ENCODE assay signal across 18 mouse cellular contexts in the genomic region with DNA sequence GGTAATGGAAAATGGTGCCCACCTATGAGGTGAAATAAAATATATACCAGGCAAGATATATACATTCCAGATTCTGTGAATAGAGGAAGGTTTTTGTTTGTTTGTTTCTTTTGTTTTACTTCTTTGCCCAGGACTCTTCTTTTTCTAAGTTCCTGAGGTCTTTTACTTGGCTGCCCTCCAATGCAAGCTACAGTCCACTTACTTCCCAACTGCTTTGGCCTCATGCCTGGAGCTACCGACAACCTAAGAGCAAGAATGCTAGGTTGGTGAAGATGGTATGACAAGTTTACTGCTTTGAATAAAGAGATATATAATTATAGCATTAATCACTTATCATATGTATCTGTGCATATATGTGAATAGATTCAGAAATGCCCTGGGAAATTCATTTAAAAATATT.
A peak's percentile ranks its signal among the peaks of the same experiment; 100 is the strongest.
DNase-seq lines count a peak whose midpoint lies in the region; ATAC-seq and TF ChIP-seq lines count a peak whose summit lies in the region.
"Had no signal": no experiment of that assay in that cellular context is flagged by ENCODE, and none has a peak within 500 bp of the region (broad histone marks: within the 10 kb centered on the region; RNA-seq: fewer than 3 reads in every experiment).

No protein-coding gene starts in this region.

- H3K27me3 ChIP-seq in kidney, adult 2 months (replicated peaks; ENCODE audit: control insufficient read depth, insufficient read depth, low read length): no peaks in the 10 kb centered on the region
- H3K27me3 ChIP-seq in kidney, embryonic 16.5 days (ENCODE audit: insufficient read depth, low read length): no peaks in the 10 kb centered on the region
- H3K27me3 ChIP-seq: forebrain, embryonic 12.5 days; liver, embryonic 13.5 days; megakaryocyte, embryonic 14.5 days had no signal

- H3K27ac ChIP-seq in kidney, adult 2 months (ENCODE audit: insufficient read depth, low read depth, low read length): no peak overlapping the region
- H3K27ac ChIP-seq in kidney, embryonic 16.5 days (ENCODE audit: low read length): no peak overlapping the region
- H3K27ac ChIP-seq: forebrain, embryonic 12.5 days; heart, embryonic 10.5 days; limb, embryonic 10.5 days; liver, embryonic 13.5 days had no signal

- ATAC-seq in kidney, embryonic 16.5 days (ENCODE audit: low FRiP score, low TSS enrichment): no peak
- ATAC-seq: lung, postnatal 0 days; midbrain, embryonic 16.5 days had no signal

- TF ChIP-seq POLR2A in kidney, adult 2 months (IDR thresholded peaks at IDR 0.05; ENCODE audit: low read depth, low read length): no peak
- TF ChIP-seq POLR2A in brain, embryonic 14.5 days (IDR thresholded peaks at IDR 0.05; ENCODE audit: borderline replicate concordance, extremely low read depth, insufficient read depth, insufficient read length, poor library complexity, severe bottlenecking): no peak

- no peaks in the 10 kb centered on the region for H3K4me1 ChIP-seq in kidney, adult 2 months (ENCODE audit: control insufficient read depth, insufficient read depth, low read length)
- no peaks in the 10 kb centered on the region for H3K4me1 ChIP-seq in kidney, embryonic 16.5 days (ENCODE audit: insufficient read depth, low read length)
- H3K4me1 ChIP-seq: forebrain, embryonic 12.5 days; heart, embryonic 10.5 days; limb, embryonic 10.5 days; liver, embryonic 13.5 days; megakaryocyte, embryonic 14.5 days had no signal

- H3K4me3 ChIP-seq in kidney, adult 2 months (ENCODE audit: insufficient read depth, low read depth, low read length): no peak overlapping the region
- no peak overlapping the region for H3K4me3 ChIP-seq in kidney, embryonic 16.5 days (ENCODE audit: low read length)
- H3K4me3 ChIP-seq: forebrain, embryonic 12.5 days; heart, embryonic 10.5 days; limb, embryonic 10.5 days; liver, embryonic 13.5 days; megakaryocyte, embryonic 14.5 days had no signal

- H3K36me3 ChIP-seq in kidney, adult 2 months (ENCODE audit: control insufficient read depth, insufficient read depth, low read length): no peaks in the 10 kb centered on the region
- no peaks in the 10 kb centered on the region for H3K36me3 ChIP-seq in kidney, embryonic 16.5 days (ENCODE audit: insufficient read depth, low read length)
- H3K36me3 ChIP-seq: forebrain, embryonic 12.5 days; heart, embryonic 10.5 days; limb, embryonic 10.5 days; liver, embryonic 13.5 days had no signal

- WGBS in kidney, adult 2 months: 2% methylated on average over 1 of the region's 1 CpGs
- 56% methylated on average over 1 of the region's 1 CpGs for WGBS in kidney, embryonic 16.5 days

- DNase-seq in cerebellum, postnatal 14 days: peak; percentile 22 to 46
- no peak for DNase-seq in cerebellum, adult 11-12 months
- DNase-seq in kidney, adult 2 months: peak; percentile 81
- DNase-seq in brain, embryonic 14.5 days (ENCODE audit: low read depth): peak; percentile 25
- DNase-seq in kidney, postnatal 14 days: peak; percentile 63
- DNase-seq in liver: no peak
- DNase-seq: adrenal gland, postnatal 25 days; gastrocnemius, postnatal 14 days; liver, embryonic 13.5 days; right cerebral cortex, adult 18-20 months; thymus, postnatal 4 days had no signal

- no peaks in the 10 kb centered on the region for H3K9me3 ChIP-seq in kidney, embryonic 16.5 days (ENCODE audit: low read length)
- H3K9me3 ChIP-seq: forebrain, embryonic 12.5 days; heart, embryonic 10.5 days; limb, embryonic 10.5 days; liver, embryonic 13.5 days; megakaryocyte, embryonic 14.5 days had no signal

- no peak overlapping the region for H3K9ac ChIP-seq in kidney, embryonic 16.5 days (replicated peaks; ENCODE audit: low read length)
- H3K9ac ChIP-seq: forebrain, embryonic 12.5 days; liver, embryonic 13.5 days had no signal

- no peak for TF ChIP-seq CTCF in kidney, adult 2 months (conservative IDR thresholded peaks at IDR 0.05; ENCODE audit: insufficient read depth, insufficient read length, low read depth, low read length)
- no peak for TF ChIP-seq CTCF in brain, embryonic 14.5 days (IDR thresholded peaks at IDR 0.05; ENCODE audit: borderline replicate concordance, extremely low read depth, insufficient read depth, insufficient read length)

- H3K4me2 ChIP-seq in kidney, embryonic 16.5 days (replicated peaks; ENCODE audit: low read depth, low read length): no peak overlapping the region
- H3K4me2 ChIP-seq: forebrain, embryonic 12.5 days; liver, embryonic 13.5 days had no signal

Comparison
In these comparisons a context has a peak if more than half of its experiments do, and no peak if none do; other contexts are left out.
1. DNase-seq: peak in cerebellum, postnatal 14 days (2 of 2), kidney, adult 2 months (single experiment), brain, embryonic 14.5 days (single experiment) and kidney, postnatal 14 days (single experiment); none in cerebellum, adult 11-12 months (single experiment) and liver (single experiment).